Mouse (Mus musculus) c-Kit-positive CD71-positive TER-119-positive erythroid progenitor cells, embryonic 14.5 days (primary cell): ENCODE results near the gene Ostn.
"Not testable (repeated sequence)": the region's sequence is repeated elsewhere in the genome, so short reads cannot be mapped to it uniquely, and the experiment has no call there.

ENCODE experiments used
- DNase-seq: peaks from one replicate; pipeline ENCODE4 v3.0.0-alpha.2; 2013; ENCODE audit warnings: low spot score

Ostn gene

DNA sequence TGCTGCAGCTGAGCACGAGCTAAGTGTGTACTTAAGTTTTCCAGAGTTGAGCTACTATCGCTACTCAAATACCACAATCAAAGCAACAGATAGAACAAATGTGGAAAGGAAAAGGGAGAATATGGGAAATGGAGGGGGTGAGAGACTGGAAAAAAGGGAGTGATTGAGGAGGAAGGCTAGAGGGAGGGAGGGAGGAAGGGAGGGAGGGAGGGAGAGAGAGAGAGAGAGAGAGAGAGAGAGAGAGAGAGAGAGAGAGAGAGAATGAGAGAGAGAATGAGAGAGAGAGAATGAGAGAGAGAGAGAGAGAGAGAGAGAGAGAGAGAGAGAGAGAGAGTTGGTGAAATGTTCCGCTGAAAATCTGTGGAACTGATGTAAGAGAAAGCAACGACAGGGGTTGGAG is at the start of gene Ostn:
Gene Ostn, plus strand, starts transcription at position 301 of the 400 bp plus-strand sequence.
- not testable (repeated sequence) for DNase-seq

DNA sequence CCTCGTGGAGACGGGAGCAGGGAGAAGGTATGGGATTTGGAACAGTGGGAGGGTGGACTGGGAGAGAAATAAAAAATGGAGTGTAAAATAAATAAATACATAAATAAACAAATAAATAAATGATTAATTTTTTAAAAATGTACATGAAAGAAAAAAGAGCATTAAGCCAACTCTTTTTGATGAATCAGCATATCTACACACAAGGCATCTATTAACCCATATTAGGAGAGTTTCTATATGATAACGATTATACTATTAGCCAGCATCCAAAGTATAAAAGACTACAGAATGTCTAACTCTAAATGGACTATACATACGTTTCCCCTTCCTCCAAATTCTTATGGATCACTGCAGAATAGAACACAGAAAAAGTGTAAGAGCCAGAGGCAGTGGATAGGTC is 38.5 kb upstream of the Ostn start:
- no peak for DNase-seq

DNA sequence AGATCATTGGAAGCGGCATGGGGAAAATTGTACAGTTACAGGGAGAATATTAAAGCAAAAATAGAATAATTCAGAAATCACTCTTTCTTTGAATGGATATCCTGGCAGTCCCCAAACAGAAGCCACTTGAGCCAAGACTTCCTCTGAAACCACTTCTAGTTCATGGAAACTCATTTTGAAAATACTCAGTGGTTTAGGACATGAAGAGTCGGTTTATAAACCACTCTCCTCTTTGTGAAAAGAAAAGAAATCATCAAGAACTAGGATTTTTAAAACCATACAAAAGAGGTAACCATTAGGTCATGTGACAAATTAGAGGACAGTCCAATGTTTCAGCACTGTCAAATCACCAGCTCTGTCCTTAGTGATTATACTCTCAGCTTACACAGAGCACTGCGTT is 19.9 kb upstream of the Ostn start:
- no peak for DNase-seq

DNA sequence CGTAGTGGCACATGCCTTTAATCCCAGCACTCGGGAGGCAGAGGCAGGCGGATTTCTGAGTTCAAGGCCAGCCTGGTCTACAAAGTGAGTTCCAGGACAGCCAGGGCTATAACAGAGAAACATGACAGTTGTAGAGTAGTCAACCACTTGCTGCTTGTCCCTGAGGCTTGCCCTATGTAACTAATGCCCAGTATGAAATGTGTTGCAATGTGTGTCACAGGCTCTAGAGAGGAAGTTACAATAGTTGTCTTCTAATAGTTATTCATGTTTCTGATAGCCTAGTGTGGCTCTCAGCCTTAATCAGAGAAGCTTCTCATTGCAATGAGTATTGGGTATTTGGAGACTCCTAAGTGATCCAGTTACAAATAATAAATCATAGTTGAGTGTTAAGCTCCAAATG is 10.8 kb upstream of the Ostn start:
- no peak for DNase-seq

DNA sequence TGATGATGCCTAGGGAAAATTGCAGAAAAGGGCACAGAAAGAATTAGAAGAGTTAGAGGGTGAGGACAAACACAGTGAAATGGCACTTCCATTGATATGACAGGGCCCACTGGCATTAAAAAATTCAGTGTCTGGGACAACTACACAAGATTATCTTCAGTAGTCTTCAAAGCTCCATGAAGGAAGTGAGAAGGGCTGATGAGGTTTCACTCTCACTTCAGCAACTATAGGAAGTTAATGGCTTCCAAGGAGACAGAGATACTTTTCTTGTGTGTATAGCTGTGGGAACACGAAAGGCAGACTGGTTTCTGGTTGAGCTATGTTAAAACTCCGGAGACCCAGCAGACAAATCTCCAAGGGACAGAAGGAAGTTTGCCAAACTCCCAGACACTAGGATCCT is 10.4 kb upstream of the Ostn start:
- DNase-seq: no peak

DNA sequence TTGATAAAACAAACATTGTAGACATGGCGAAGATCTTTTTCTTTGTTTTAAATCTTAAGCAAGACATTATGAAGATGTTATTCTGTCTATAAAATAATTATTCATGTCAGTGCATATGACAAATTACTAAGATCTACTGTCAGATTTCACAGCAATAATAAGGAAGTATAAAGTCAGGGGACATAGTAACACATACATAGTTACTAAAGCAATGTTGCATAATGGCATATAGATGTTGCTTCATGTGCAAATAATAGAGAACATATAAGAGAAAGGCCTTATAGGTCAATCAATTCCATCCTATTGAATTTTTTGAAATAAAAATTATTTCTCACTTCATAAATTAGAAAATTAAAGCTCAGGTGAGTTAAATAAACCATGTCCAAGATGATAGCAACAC is 11.8 kb downstream of the Ostn start:
- no peak for DNase-seq

DNA sequence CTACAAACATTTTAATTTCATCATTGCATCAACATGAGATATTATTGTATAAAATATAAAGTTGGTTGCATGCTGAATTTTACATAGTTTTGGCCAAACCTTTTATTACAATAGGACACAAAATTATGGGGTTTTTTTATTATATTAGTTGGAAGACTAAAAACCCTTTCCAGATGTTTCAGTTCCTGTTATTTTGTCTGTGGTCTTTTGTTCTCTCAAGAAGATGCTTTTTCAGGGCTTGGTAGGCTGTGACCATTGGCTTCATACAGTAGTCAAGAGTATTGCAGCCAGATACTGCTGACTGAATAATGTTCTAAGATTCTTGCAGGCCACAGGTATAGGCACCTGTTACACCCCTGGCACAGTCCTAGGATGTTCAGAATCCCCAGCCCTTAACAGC is 14.8 kb downstream of the Ostn start:
- DNase-seq: no peak

DNA sequence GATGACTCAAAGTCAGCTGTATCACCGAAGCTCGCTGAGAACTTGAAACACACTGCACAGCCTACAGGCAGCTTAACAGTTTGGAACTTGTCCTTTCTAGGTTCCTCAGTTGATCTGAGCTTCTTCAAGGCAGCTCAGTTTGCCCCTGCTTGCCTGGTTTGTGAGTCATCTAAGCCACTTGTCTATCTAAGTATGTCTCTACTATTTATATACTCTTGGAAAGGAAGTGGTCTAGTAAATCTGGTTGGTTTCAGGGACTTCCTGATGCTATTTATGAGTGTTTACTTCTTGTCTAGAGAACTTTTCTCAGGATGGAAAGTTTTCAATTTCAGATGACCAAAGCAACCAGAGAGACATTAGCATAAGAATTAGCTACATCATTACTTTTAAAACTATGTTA is 19.2 kb downstream of the Ostn start:
- no peak for DNase-seq

DNA sequence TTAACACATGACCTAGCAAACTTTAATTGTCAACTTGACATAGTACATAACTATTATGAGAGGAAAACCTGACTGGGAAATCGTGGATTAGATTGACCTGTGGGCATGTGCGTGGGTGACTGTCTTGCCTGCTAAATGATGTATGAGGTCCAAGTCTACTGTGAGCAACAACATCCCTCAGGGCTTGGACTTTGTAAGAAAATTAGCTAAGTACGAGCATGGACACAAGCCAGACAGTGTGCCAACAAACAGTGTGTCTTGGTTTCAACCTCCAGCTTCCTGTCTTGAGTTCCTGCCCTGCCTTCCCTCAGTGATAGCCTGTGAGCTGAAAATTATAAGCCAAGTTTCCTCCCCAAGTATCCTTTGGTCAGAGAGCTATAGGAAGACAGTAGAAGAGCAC is 40.2 kb downstream of the Ostn start:
- no peak for DNase-seq

DNA sequence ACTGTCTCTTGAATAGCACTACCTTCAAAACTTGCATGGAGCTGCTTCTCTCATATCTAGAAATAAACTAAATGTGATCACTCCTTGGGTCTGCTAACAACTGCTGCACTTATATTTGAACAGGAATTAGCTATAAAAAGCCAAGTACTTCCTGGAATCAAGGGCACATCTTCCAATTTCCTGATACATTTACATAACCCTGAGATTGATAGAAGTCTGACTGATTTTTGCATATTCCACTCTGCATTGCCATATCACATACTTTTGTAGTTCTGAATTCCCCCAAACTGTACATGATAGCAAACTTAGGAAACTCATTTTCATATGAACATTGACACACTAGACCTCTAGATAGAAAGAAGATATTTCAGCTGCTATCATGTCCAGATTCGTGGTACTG is 41.1 kb downstream of the Ostn start:
- DNase-seq: no peak

DNA sequence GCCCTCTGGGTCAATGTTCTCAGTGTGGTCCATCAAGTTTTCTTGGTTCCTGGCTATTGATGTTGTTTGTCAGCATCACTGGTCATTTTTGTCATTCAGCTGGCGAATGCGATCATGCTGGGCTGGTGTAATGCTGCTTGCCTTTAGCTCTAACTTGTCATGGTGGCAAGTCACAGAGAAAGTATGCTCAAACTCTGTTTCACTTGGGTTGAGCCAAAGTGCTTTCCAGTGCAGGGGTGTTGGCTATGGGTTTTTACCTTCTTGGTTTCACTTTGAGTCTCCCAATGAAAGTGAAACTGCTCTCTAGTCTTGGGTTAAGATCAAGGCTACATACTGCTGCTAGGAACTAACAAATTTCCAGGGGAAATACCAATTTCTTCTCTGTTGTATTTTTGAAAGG is 41.9 kb downstream of the Ostn start:
- DNase-seq: no peak

DNA sequence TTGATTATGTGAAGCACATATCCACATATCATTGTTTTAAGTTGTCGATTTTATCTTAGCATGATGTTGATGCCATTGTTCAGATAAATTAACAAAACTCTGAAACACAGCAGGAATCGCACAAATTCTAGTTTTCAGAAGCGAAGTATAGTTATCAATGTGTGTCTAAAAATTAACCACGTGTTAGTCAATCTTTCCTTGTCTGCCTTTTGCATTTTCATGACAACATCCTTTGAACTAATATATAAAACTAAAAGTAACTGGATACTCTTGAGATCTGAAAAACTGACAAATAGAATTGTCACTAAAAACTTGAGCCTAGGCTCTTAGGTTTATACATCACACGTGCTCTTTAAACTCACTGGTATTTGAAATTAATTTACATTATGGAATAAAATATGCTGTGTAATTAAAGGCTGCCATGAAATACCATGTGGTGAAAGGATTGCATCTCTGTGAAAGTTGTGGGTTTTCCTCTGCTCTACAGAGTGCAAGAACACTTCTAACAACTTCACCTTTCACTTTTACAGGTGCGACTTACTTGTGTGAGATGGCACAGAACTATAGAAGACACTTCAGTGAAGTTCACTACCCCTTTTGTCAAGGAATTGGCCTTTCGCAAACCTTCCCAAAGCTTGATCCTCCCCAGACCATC is 42.7 kb downstream of the Ostn start:
- no peak for DNase-seq

DNA sequence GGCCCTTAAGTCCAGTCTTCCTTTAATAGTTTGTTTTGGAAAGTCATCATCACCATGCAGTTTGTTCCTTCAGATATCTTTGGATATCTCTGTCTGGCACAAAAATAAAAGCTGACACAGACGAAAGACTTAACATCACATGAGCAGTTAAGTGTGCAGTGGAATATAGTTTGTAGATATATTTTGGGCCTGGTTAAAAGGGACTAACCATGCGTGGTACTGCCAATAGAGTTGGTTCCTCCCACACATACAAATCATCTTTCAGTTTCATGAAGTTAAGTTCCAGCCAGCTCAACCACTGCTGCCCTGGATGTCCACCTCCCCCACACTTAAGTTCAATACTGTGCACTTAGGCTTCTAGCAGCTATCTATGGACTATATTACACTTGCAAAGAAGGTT is 47.2 kb downstream of the Ostn start:
- DNase-seq: no peak

DNA sequence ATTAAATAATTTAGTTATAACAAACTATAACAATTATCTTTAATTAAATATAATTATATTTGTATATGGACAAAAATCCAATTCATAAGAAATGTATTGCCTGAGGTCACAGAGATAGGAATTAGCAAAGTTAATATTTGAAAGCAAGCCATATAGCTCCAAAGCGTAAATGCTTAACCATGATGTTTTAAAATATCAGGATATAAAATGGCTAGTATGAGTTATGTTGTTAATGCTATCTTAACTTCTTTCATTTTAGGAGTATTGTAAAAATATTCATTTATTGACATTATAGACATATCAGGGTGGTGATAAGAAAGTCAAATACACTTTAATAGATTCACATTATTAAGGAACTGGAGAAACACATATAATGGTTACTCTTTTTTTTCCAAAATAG is 52.8 kb downstream of the Ostn start:
- DNase-seq: no peak

DNA sequence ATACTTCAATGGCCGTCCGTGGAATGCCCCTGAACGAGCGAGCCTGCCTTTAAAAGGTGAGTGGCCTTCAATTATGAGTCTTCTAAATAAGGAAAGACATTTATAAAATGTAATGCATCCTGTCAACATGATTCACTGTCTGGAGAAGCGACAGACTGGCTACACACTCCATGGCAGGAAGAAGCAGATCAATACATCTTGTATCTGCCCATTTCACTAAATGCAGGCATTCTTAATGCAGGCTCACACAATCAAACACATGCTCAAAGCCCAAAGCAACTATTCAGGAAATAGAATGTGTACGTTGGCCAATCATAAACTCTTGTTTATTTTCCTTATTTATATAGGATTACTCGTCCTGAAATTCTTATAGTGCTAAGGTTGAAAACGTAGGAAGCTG is 62.9 kb downstream of the Ostn start, which contains the start of gene Uts2b:
Gene Uts2b, minus strand, starts transcription at position 49 of the 400 bp plus-strand sequence.
- DNase-seq: no peak

DNA sequence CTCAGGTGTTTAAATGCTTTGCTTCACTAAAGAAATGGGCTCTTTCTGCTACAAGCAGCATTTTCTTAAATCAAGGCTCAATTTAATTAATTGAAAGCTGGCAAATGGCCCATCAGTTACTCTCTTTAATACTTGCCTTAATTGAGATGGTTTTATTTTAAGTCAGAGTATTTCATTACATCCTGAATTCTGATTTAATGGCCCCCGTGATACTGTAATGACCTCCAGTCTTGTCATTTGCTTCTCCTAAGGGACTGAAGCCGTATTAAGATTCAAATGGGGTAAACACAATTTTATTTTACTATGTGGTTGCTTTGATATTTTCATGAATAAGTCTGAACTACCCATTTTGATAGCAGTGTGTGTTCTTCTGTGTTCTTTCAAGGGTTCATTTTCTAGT is 63.4 kb downstream of the Ostn start:
- DNase-seq: no peak

DNA sequence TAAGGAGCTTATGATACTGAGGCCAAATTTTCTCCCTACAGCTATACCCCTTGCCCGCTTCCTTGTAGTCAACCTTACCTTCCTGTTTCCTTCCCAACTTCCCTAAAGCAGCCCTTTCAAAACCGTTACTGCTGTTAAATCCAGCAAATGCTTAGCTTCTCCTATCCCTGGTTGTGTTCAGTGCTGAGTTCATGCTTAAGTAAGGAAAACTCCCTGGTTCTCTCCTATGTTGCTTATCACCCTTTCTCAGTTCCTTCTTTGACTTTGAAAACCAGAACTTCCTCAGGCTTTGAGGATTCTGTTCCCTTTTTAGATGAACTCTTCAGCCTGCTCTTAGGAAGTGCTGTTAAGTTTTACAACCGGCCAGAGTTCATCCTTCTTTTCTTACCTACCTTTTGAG is 66.8 kb downstream of the Ostn start:
- no peak for DNase-seq

DNA sequence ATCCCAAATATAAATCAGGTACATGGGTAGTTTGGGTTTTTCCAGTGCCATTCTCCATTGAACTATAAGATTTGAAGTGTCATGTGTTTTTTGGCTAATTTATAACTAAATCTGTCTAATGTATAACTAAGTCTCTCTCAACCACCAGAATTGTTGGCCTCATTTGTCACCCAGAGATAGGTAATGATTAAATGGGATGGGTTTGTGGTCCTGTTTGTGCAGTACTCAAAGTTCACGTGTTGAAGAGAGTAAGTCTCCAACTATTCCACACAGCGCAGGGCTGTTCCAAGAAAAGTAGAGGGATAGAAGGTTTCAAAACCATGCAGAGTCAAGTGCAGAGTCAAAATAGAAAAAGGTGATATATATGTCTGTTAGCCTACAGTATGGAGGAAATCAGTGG is 68.0 kb downstream of the Ostn start:
- no peak for DNase-seq

DNA sequence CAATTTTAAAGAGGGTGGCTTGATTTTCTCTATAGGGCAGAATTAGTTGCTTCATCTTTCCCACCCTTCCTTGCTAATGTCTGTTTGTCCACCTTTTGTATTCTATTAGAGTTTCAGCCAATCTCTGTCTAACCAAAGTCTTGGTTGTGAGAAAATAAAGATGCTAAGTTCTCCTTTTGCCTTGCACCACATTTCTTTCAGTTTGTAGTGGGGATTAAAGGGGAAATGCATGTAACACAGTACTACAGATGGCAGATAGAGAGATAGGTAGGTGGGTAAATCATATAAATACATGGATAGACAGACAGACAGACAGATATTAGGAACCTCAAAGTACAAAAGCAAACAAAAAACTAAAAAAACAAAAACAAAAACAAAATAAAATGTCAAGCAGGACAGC is 69.3 kb downstream of the Ostn start:
- DNase-seq: no peak

DNA sequence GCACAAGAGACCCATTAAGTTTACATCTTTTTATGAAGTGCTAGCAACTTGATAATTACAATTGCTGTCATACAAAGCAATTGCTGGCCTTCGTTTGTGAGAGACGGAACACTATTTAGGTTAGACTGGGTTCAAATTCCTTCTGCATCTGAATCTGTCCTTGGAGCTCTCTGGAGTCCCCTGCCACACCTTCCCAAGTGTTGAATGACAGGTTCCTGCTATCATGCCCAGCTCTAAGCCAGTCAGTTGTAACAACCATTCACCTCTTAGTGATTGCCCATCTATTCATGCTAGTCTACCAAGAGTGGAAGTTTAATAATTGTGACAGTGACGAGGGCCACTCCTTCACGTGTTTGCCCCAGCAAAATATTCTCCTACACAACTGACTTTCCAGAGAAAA is 74.9 kb downstream of the Ostn start:
- no peak for DNase-seq

DNA sequence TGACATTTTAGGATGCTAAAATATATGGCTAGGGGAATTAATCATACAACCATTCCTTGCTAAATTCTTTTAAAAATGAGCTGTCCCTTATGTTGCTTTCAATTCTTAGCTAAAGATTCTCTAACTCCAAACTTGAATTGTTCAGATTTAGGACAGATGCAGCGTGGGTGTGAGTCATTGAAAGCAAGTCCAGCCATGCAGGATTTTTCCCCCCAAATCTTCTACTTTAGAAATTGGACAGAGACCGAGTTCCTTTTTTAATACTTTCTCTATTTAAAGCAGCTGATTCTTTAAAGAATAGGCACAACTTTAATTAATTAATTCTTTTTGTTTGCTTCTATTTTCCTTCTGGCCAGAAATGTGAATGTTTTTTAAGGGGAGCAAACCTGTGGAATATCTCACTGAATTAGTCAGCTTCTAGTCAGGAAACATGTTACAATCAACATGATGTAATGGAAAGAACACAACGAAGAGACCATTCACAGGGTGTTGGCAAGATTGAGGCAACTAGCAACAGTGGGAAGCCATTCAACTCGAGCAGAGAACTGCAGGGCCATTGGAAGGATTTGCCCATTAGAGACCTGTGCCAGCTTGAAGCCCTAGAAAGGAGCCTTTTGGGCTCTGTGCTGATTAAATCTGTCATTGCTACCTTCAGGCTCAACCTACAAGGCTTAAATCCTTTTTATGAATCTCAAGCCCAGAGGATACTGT is 77.8 kb downstream of the Ostn start:
- DNase-seq: no peak

DNA sequence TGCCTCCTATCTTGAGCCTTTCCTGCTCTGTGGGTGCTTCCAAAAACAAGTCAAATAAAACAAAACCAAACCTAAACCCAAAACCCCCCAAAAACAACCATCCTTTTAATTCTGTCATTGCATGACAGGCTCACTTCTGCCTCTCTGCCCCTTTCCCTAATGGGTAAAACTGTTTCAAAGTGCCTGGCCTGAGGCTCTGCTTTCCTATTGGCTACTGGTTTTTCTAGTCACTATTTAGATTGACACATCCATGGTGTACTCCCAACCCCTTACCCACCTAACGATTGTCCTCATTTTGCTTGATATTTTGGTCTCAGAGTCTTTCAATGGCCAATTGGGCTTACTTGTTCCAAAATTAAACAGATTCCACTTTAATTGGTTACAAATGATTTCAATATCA is 78.4 kb downstream of the Ostn start:
- no peak for DNase-seq

DNA sequence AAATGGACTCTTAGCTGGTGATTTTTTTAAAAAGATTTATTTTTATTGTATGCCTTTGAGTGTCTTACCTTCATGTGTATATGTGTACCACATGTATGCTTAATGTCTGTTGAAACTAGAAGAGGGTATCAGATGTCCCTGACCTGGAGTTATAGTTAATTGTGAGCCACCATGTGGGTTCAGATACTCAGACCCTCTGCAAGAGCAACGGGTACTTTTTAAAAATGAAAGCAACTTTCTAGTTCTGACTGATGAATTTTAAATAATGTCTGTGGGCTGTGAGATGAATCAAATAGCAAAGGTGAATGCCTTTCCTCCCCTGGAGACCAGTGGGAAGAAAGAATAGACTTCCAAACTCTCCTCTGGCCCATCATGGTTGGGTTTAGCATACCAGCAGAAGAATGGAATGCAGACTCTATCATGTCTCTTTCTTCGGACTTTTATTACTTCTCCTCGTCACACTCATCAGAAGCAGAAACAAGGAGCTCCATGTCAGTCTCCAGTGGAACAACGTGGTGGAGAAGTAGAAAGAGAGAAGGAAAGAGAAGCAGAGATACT is 79.6 kb downstream of the Ostn start:
- DNase-seq: no peak
